Mouse (Mus musculus) urinary bladder, postnatal 36 days (tissue): ENCODE results near the gene Gbe1.

ENCODE experiments used
- DNase-seq, 2 experiments: peaks; one replicate each; pipeline ENCODE4 v3.0.0; 2022; ENCODE audit warnings: low spot score in 2 of 2, mixed read lengths in 1 of 2

Gbe1 gene

DNA sequence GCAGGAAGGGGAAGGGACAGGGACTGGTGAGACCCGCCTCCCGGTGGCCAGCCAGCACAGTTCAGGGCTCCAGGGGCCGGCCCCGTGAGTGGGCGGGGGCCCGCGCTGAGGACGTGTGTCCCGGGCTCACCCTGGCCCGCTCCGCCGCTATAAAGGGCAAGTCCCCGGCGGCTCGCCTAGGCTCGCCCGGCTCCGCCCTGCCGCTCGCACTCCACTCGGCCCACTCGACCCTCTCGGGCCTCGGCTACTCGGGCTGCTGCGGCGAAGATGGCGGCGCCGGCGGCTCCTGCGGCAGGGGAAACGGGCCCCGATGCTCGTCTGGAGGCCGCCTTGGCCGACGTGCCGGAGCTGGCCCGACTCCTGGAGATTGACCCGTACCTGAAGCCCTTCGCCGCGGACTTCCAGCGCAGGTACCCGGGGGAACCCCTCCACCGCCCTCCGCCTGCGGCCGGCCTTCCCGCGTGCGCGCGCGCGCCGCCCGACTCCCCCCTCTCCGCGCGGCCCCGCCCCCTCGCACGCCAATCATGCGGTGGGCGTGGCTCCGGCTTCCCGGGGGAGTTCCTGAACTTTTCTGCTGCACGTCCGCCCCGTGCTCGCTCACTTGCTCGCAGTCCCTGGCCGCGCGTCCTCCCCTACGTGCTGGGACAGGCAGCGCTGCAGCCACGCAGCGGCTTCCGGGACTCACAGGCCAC is at the start of gene Gbe1:
Gbe1 (plus strand) TSS at position 64 of the 692 bp plus-strand sequence.
- peak; percentile 90 to 94 for DNase-seq

DNA sequence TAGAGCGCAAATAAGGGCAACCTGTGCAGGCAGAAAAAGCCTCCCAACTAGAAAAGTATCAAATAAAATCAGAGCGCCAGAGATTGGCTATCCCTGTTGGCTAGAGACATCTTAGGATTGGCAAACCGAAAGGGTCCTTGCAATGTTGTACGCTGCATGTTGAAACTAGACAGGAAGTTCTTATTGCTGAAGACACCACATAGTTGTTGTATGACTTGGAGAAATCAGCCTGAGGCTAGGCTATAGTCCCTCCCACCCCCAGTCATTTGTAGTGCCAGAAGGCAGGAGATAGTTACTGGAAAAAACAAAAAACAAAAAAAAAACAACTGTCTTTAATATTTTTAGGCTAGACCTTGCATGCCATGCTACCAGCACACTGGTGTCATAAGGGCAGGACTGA is 3.1 kb upstream of the Gbe1 start:
- no peak for DNase-seq

DNA sequence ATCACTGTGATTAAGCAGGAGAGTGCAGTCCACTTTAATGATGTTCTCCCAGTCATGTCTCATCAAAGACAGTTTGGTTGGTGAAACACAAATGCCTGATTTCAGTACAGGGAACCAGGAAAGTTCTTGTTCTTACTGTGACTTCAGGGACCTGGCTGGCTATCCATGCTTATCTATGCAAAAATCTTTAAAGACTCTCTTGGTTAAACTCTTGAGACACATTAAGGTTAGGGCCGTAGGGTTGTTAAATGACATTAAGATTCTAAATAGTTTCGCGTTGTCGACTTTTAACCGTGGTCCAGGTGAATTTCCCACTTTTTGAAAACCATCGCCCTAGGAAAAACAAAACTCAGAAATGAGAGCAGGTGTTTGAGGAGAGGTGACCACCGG is 258 bp upstream of the Gbe1 start:
- no peak for DNase-seq

DNA sequence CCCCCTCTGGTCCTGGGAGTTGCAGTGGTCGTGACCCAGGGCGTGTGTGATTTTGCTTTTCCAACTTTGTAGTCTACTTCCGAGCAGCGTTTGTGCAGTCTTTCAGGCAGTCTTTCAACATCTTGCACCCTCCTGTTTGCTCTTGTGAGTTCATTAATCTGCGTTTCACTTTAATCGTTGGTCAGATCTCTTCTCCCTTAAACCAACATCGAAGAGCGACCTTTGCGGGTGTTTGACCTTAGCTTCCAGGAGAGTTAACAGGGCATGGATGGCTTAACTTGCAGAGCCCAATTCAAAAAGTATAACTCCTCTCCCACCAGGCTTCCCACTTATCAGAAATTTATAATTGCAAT is 805 bp downstream of the Gbe1 start:
- DNase-seq: no peak

DNA sequence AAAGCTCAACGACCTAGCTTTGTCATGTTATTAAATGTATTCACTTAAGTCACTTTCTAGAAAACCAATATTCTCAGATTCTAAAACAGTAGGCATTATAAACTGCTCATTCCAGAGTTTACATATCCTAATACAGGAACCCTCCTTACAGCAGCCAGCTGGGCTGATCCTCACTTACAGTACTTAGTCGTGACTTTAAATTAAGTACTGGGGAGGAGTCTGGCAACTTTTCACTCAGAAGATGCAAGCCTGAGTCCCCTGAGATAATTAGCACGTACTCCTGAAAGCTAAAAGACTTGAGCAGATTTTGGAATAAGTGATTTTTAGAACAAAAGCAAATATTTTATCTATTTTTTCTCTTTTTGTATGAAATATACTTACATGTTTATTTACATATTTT is 1.5 kb downstream of the Gbe1 start:
- no peak for DNase-seq

DNA sequence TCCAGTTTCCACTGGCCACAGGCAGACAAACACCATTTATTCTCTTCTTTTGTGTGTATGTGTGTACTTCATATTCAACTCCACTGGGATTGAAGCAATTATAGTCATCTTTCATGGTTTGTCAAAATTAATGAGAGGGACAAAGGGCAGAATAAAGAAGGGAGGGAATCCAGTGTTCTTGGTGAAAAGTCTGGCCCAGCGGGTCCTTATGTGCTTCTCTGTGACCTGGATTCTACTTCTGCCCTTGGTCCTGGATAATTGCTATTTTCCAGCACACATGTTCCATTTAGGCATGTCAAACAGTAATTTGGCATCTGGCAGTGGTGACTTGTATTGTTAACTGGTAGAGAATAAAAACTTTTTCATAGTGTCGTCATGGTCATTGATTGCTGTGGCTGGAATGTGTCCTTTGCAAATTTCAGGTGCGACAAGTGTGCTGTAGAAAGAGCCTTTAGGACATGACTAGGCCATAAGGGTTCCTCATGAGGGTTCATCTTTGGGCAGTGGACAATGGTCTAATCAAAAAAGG is 2.2 kb downstream of the Gbe1 start:
- DNase-seq: no peak

DNA sequence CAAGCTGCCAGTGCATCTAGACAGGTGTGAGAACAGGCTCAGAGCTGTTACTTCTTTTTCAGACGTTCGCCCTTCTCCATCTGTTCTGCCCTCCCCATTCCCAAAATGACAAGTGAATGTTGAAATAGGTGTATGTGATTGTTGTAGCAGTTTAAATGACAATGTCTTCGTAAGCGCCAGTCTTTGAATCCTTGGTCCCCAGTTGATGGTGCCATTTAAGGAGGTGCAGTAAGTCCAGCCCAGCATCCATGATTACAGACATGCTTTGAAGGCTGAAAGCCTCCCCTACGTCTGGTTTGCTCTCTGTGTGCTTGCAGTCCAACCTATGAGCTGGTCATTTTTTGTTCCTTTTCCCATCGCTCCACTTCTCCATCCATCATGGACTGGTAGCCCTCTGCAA is 5.6 kb downstream of the Gbe1 start:
- DNase-seq: no peak

DNA sequence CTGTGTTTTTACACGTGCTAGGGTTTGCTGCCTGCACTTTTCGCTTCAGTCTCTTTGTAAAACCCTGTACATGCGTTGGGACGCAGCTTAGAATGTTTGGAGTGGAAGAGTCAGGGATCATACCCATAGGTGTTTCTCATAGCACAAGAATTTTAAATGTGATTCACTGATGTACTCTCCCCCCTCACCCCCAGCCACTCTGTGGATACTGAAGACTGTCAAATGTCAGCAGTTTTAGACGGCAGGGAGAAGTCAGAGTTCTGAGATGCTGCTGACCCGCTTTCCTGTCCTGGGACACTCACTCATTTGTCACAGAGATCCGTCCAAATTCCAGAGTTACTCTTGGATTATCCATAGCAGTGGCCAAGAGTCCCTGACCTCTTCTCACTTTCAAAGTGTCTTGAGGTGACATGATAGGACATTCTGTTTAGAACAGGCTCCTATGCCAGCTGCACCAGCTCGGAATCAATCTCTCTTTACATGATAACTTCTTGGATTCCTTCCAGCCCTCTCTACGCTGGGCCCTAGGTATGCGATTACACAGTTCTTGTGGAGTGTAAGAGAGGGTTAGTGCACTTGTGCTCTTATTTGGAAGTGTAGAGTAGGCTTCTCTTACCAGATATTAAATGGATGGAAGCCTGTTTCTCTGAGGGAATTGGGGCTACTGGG is 7.0 kb downstream of the Gbe1 start:
- DNase-seq: no peak

DNA sequence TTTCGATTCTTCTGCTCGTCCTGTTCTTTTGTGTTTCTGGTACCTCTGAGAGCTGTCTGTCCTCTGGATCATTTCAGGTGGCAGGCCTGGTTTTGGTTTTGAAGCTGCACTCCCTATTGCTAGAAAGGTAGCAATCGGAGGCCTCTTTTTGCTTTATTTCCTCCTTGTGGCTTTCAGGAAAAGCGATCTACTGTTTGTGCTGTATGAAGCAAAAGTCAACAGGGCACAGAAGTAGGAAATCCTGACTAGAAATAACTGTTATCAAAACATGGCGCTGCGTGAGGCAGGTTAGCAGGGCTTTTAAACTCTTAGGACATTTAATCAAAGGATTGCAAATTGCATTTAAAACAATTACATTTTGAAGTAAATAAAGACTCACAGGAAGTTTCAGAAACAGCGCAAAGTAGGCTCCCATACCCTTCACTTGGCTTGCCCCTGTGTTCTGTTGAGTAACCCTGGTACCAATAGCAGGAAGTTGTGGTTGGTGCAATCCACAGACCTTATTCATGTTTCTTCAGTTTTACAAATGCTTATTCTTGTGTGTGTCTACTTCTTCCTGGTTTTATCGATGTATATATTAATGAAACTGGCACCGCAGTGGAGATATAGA is 12.7 kb downstream of the Gbe1 start:
- DNase-seq: peak in 1 of 2 experiments; percentile 10

DNA sequence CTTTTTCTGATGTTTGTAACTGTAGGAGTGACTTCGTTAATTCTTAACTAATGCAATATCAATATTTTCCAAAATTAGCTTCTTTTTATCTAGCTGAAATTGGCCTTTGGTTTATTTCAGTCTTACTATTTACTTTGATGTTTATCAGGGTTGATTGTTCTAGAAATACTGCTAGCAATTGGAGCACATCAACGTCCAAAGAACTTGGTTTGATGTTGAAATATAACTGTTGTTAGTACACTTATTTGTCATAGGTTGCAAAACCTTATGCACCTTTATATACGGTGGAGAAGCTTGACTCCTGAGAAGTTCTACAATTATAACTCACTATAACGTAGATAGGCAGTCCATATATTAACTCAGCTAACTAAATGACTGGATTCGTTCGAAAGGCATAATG is 14.8 kb downstream of the Gbe1 start:
- no peak for DNase-seq

DNA sequence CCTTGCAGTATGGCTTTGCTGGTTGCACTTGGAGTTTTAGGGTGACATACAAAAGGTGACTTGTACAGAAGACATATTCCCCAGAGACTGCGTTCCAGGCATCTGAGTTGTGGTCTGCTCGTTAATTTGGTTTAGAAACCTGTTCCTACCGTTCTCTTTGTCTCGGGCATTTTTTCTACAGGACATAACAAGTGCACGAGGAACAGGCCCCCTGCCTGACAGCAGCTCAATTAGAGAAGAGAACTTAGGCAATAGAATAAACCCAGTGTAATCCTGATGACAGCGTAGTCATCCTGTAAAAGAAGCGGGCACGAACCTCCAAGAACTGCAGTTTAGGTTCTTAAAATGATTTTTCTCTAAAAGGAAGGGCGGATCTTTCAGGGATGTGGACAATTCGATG is 15.3 kb downstream of the Gbe1 start:
- no peak for DNase-seq

DNA sequence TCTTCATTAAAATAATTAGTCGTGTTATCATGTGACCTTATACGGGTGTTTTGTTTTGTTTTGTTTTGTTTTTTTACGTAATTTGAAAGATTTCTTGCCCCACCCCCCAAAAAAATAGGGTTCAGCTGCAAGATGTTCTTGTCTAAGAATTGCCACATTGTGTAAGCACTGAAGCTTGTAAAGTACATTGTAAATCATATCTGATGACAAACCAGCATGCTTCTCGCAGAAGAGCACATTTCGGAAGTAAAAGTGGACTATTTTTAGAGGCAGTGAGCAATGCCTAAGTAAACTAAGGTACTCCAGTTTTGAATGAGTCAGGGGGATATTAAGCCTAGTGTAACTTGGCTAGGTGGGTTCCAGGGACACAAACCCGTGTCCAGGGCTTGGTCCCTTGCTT is 15.7 kb downstream of the Gbe1 start:
- DNase-seq: no peak

DNA sequence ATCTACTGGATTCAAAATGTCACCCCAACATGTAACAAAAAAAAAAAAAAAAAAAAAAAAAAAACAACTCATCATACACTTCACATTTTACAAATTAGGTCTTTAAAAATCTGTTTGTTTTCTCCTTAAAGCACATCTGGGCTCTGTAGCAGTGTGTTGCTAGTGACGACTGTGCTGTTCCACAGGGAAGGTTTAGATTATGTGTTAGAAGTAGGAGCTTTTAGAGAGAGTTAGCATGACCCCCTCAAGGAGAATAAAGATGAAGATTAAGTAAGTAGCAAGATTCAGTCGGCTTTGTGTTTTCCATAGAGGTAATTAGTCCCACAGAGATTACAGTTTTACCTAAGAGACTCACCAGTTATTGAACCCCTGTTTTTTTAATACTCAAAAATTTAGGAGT is 16.3 kb downstream of the Gbe1 start:
- no peak for DNase-seq

DNA sequence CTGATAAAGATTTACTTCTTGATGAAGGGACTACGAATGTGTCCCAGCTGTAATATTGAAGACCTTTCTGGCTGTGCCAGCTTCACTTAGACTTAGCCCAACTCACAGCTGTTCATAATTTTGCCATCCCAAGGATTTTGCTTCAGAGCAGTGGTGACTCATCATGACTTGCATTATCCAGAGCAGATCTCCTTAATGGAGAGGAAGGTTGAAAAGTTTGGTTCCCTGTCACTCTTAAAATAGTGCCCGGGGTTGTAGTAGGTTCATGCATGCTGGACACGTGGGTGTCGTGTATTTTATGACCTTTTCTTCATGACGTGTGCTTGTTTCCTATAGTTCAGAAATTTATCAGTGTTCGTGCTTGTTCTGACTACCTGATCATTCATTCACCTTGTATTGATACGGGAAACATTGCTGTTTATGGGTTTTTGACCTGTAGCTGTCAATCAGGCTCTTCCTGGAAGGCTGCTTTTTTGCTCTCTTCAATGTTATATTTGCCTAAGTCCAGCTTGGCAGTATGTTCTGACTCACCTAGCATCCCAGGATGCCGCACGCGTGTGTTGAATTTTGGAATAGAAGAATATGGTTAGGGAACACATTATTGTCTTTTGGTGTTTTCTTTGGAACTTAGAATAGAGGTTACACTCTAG is 17.0 kb downstream of the Gbe1 start:
- DNase-seq: no peak

DNA sequence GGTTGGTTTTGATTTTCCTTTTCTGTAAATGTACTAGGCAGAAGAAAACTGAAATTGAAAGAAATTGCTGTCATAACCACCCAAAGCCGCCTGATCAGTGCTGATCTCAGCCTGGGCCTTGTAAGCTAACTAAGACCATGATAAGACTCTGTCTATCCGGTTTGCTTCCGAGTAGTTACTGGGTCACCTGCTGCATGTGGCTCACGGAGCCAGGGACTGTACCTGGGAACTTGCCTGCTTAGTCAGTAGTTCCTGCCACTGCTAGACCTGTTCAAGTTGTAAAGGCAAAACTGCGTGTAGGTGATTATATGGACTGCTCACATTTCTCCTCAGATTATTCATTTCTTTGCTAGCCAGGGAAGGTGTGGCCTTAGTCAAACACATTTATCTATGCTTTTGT is 21.1 kb downstream of the Gbe1 start:
- DNase-seq: no peak

DNA sequence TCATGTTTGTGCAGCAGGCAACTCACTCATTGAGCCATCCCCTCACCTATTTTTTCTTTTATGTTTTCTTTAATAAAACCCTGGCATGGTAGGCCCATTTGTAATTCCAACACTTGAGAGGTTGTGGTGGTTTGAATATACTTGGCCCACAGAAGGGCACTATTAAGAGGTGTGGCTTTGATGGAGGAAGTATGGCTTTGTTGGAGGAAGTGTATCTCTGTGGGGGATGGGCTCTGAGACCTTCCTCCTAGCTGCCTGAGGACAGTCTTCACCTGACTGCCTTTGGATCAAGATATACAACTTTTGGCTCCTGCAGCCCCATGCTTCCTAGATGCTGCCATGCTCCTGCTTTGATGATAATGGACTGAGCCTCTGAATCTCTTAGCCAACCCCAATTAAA is 21.7 kb downstream of the Gbe1 start:
- DNase-seq: no peak

DNA sequence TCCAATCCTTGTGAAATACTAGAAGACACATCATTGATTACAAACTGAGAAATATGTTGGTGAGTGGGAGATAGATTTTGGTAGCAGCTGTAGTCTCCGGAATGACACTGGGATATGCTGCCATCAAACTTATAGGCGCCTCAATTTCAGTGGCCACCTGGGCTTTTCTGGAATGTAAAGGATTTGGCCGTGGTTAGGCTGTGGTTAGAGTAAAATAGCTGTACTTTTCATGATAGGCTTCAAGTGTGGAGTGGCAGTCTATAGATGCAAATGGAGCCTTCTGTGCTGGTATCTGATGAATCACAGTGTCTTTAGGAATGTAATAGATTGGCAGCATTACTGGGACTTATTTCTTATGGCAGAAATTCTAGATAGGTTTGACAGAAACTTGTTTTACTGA is 23.9 kb downstream of the Gbe1 start:
- DNase-seq: no peak

DNA sequence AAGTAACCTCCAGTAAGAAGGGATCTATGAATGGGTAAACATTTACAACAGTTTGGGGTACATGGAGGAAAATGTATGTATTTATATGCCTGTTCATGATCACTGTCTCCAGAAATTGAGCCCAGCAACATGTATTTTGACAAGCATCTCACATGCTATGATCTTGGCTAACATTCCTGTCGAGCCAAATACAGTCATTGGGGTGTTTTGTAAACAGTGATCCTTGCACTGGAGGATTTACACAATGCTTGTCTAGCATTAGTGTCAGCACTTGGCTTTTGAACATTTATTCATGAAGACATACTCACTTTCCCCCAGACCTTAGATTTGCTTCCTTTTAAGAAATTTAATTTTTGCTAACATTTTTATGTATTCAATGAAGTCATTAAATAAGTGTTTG is 30.7 kb downstream of the Gbe1 start:
- no peak for DNase-seq

DNA sequence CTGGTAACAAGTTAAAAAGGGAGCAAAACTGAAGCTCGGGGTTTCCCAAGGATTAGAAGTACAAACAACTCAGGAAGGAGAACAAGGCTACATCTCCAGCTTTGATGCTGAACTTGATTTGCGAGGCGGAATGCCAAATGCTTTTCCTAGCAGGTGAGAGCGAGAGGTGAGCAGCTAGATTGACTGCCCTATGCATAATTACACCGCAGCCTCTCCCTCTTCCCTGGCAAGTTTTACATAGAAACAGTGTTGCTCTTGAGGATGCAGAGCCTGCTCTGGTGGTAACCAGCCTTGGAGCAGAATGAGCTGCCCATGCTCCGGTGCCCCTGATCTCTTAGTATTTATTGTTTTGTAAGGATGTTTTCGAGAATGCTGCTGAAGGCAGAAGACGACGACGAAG is 31.9 kb downstream of the Gbe1 start:
- no peak for DNase-seq

DNA sequence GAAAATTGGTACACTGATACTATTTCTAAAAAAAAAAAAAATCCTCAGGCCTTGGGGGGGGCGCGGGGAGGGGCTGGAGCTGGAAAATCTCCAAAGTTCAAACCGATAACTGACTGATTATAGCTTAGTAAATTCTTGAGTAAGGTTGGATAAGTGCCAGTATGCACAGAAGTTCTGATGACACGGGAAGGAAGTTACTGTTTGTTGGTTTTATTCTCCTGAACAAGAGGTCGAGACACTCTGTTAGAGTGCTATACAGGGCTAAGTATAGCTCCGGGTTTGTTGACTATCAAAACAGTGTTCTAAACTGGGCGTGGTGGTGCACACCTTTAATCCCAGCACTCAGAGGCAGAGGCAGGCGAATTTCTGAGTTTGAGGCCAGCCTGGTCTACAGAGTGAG is 36.3 kb downstream of the Gbe1 start:
- DNase-seq: no peak

DNA sequence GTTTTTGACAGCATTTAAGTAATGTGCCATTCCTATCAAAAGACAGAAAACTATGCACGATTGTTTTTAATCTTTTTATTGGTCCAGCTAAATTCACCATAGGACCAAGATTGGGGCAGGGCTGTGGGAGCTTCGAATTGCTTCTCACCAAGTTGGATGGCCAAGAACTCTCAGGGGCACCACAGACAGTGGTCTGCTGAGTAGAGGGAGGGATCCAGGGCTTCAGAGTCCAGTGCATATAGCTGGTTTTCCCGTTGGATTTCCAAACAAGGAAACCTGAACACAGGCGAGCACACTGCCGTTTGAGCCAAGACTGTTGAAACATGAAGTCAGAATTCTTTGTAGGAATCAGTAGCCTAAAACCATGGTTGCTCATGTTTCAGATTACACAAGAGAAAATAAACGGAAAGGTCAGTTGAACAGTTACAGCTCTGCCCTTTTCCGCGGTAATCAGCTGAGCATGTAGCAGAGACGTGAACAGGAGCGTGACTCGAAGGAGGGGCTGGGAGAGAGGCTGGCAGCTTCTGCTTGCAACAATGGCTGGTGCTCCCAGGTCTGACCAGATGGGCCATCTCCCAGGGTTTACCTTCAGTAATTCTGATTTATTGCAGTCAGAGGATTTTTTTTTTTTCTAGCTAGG is 38.0 kb downstream of the Gbe1 start:
- peak in 1 of 2 experiments; percentile 49 for DNase-seq

DNA sequence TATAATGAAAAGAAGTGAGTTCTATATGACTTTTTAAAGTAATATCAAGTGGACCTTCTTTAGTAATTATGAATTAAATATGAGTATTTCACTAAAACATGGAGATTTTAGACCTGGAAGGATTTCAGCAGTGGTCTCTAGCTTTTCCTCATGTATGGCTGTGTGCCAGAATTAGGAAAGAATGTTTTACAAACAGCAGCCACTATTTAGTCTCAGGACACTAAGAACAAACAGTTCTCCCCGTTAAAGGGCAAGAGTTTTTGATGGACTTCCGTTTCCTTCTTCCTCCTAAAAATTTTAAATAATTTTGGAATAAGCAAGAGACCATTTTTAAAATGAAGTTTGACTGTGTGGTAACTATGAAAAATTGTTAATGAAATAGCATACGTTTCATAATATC is 38.8 kb downstream of the Gbe1 start:
- DNase-seq: no peak
